Mouse (Mus musculus) forelimb bud, embryonic 11.5 days (tissue): Measurements from ENCODE around the gene Ttyh2.
"Not testable (repeated sequence)": the region's sequence is repeated elsewhere in the genome, so short reads cannot be mapped to it uniquely, and the experiment has no call there.

Experiments
- DNase-seq: peaks from one replicate; pipeline ENCODE4 v3.0.0-alpha.2; 2012; ENCODE audit warnings: low read depth, low spot score

Gene Ttyh2

DNA sequence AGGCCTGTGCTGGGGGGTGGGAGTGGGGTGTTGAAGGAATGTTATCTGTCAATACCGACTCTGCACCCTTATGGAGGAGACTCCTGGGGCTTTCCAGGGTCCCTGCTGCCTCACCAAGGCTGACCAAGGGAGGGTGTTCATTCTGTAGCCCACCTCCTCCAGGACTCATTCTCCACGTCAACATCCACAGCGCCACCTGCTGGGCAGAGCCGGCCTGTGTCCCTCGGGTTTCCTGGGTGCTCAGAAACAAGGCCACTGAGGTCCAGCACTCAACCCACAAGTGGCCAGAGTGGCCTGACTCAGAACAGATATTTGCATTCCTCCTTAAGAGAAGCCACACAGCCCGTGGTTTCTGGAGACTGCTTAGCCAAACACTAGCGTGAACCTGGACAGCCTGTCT, 17.5 kb upstream of the Ttyh2 start:
- DNase-seq: peak; percentile 57

- DNase-seq: no peak
These were observed 13.1 kb upstream of the Ttyh2 start for GRCm38 (mm10) chr11:114662161-114662560.

GRCm38 (mm10) chr11:114662746-114663362, 12.4 kb upstream of the Ttyh2 start:
- DNase-seq: no peak

- no peak for DNase-seq
These were observed 11.1 kb upstream of the Ttyh2 start for GRCm38 (mm10) chr11:114664164-114664563.

DNA sequence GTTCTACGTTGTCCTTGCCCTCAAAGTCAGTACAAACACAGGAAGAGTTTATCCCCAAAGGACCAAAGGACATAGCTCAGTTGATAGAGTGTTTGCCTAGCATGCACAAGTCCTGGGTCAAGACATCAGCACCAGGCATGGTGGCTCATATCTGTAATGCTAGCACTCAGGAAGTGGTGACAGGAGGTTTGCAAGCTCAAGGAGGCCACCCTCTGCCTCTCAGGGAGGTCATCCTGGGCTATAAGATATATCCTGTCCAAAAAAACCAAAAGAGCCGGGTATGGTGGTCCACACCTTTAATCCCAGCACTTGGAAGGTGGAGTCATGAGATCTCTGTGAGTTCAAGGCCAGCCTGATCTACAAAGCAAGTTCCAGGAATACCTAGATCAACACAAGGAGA, 9.8 kb upstream of the Ttyh2 start:
- no peak for DNase-seq

GRCm38 (mm10) chr11:114666786-114667185, 8.4 kb upstream of the Ttyh2 start:
- no peak for DNase-seq

- no peak for DNase-seq
These were observed 7.8 kb upstream of the Ttyh2 start for GRCm38 (mm10) chr11:114667236-114667931.

- DNase-seq: not testable (repeated sequence)
These were observed 7.3 kb upstream of the Ttyh2 start for GRCm38 (mm10) chr11:114667932-114668285.

DNA sequence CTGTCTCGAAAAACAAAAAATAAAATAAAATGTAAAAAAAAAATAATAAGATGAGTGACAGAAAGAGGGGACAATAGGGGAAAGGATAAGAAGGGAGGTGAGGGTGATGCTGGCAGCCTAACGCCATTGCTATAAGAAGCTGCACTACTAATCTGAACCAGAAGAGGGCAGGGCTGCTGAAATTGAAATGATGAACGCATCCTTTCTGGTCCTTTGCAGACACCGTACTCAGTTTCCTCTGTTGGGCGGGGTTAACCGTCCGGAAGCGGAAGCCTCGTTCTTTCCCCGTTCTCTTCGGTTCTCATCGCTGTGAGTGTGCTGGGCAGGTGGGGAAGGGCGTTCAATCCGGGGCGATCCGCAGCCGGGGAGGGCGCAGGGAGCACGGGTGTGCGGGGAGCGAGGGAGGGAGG, 6.9 kb upstream of the Ttyh2 start, which contains the start of gene Rpl38:
Gene Rpl38 (plus strand): TSS at position 224 of the 410 bp plus-strand sequence.
- DNase-seq: peak; percentile 98

DNA sequence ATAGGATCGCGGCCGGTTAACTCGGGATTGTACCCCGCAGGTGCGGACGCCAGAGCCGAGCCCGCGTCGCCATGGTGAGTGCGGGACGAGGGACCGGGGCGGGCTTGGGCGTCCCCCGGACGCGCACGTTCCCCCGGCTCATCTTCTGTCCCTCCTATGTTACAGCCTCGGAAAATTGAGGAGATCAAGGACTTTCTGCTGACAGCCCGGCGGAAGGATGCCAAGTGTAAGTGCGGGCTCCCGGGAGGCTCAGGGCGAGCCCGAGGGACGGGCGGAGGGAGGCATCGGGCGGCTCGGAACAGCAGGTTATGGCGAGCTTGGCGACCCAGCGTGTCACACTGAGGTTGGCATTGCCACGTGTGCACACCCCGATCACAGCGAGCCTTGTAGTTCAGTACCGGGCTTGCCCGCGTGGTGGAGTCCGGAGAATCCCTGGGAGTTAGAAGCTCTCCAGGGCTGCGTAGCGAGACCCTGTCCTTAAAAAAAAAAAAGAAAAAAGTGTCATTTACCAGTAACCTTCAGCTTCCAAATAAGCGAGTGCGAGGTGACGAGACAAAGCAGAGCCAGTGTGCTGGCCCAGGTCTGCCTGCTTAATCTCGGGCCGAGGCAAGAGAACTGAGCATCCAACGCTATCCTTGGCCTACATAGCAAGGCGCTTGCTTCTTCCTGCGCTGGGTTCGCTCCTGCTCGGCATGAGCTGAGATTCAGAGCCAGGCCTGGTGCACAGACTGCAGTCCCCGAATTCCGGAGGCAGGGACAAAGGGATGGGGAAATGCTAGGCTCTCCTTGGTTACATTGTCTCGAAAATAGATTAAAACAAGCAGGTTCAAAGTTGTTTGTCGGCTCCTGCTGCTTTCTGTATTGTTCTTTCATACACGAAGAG, 6.2 kb upstream of the Ttyh2 start:
- peak; percentile 82 for DNase-seq

GRCm38 (mm10) chr11:114669651-114670168, 5.5 kb upstream of the Ttyh2 start:
- no peak for DNase-seq

GRCm38 (mm10) chr11:114671147-114671546, 4.1 kb upstream of the Ttyh2 start:
- no peak for DNase-seq

GRCm38 (mm10) chr11:114672794-114673718, 2.2 kb upstream of the Ttyh2 start:
- no peak for DNase-seq

DNA sequence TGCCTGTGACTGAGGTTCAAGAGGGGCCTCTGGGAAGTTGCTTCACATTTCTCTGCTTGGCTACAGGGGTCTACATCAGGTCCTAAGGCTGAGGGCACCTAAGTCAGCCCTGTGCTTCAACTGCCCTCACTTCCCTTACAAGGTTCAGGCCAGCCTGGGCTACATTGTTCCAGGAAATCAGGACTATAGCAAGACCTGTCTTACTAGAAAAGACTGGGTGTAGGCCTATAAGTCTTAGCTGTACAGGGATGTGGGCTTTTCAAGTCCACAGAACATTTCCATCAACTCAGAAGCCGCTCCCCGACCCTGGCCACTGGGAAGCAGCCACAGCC, 1.5 kb upstream of the Ttyh2 start:
- no peak for DNase-seq

DNA sequence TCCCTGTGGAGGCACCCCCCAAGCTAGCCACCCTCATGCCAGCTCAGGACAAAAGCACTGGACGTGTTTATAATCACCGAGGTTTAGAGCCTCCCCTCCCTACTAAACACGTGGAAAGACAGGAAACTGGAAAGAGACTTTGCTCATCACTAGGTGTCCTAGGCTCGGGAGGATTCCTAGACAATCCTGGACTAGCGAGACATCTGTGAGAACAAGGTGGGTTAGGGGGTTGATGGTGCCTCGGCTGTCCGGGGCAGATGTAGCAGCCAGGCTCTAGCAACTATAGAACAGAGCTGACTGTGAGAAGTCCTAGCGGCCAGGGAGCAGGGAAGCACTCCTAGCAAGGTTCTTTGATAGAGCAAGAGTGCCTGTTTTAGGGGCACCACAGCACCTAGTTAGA, 1.1 kb upstream of the Ttyh2 start:
- no peak for DNase-seq

- not testable (repeated sequence) for DNase-seq
These were observed 435 bp upstream of the Ttyh2 start for GRCm38 (mm10) chr11:114674796-114675195.

- DNase-seq: no peak
These were observed 683 bp downstream of the Ttyh2 start for GRCm38 (mm10) chr11:114675826-114676401.

DNA sequence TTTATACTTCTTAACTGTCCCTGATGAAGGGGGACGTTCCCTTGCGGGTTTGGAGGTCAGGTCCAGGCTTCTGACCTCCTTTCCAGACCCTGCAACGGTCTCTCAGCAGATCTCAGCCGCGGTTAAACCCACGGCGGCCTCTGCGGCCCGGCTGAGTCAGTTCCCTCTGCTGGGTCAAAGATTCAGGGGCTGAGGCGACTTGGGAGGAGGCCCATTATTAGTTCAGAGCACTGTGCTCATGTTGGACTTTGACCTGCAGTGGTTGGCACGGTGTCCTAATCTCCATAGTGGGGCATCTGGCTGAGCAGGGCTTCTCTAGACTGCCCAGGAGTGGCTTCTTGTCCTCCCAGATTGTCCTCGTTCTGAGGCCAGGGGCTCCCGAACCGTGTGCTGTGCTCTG, 1.2 kb downstream of the Ttyh2 start:
- DNase-seq: no peak

DNA sequence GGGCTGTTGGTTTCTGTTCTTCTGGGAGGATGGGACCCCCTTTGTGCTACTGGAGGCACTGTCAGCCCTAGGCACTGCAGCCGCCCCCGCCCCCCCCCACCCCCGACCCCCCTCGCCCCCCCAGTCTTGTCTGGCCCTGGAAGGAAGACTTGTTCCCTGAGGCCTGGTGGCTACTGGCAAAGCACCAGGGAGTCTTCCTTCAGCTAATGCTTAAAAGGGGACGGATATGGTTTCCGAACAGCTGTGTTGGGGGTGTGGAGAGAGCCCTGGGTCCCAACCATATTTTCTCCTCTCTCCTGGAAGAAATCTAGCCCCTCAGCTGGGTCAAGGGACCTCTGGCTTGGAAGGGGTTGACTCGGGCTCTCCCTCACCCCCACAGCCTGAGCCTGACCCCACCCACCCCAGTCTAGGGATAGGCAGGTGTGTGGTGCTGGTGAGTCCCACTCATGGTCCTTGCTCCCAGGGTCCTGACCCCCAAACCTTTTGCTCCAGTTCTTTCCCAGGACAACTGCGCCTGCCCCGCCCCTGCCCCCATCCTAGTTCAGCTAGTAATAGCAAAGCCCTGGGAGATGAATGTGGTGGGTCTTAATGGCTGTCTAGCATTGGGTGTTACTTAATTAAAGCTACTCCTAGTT, 1.8 kb downstream of the Ttyh2 start:
- DNase-seq: no peak

DNA sequence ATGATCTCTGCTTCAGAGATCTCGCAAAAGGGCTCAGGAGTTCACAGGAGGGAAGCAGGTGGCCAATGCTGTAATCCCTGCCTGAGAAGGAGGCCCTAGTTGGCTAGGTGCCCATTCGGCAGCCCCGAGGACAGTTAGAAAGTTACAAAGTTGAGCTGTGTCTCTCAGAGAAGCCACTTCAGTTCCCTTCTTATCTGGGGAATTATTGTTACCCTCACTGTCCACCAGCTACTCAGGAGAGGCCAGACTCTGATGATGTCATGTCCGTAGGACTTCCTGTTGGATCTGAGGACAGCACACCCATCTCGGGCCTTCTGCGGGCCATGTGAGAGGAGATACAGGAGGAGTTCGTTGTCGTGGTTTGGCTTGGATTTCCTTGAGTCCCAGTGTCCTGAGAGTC, 4.4 kb downstream of the Ttyh2 start:
- DNase-seq: no peak
